Mouse (Mus musculus) heart, embryonic 16.5 days (tissue): ENCODE data around the gene Gm20388. TPM values are rescaled to one million over a fixed set of nuclear protein-coding genes. Genes with fewer than 3 reads are reported as not detected.

Source experiments
- ATAC-seq: fragments of 200-750 bp; cut with Nextera tagmentation; replicated peaks from 2 replicates; pipeline ENCODE4 v1.8.0; 2017; ENCODE audit warnings: moderate number of reproducible peaks; ENCODE audit not compliant: insufficient read depth, low FRiP score; ENCODE audit errors: extremely low read depth
- H3K27ac ChIP-seq: fragments of 300-500 bp; sonication (generic); 2 replicates; pipeline ENCODE4 v1.5.1; 2014; ENCODE audit warnings: mild to moderate bottlenecking, low read length, control low read depth, moderate library complexity
- H3K27me3 ChIP-seq: fragments of 300-500 bp; sonication (generic); 2 replicates; pipeline ENCODE4 v1.6.1; 2014; ENCODE audit warnings: low read length, mixed read lengths; ENCODE audit not compliant: control insufficient read depth, insufficient read depth
- H3K36me3 ChIP-seq: fragments of 300-500 bp; sonication (generic); 2 replicates; pipeline ENCODE4 v1.6.1; 2014; ENCODE audit not compliant: control insufficient read depth, insufficient read depth
- H3K4me1 ChIP-seq: fragments of 300-500 bp; sonication (generic); 2 replicates; pipeline ENCODE4 v1.6.1; 2014; ENCODE audit warnings: low read length, mixed read lengths; ENCODE audit not compliant: control insufficient read depth, insufficient read depth
- H3K4me2 ChIP-seq: fragments of 300-500 bp; sonication (generic); 2 replicates; pipeline ENCODE4 v1.6.1; 2014; ENCODE audit warnings: low read depth, mild to moderate bottlenecking, control low read depth, low read length
- H3K4me3 ChIP-seq: fragments of 300-500 bp; sonication (generic); 2 replicates; pipeline ENCODE4 v1.5.1; 2014; ENCODE audit warnings: mild to moderate bottlenecking, control low read depth, low read length
- H3K9ac ChIP-seq: fragments of 300-500 bp; sonication (generic); 2 replicates; pipeline ENCODE4 v1.6.1; 2014; ENCODE audit warnings: low read length, control low read depth
- H3K9me3 ChIP-seq: fragments of 300-500 bp; sonication (generic); replicated peaks from 2 replicates; pipeline ENCODE4 v1.6.1; 2016; ENCODE audit warnings: low read length; ENCODE audit not compliant: control insufficient read depth
- WGBS: fragments of 180-500 bp; shearing (Covaris S2); extraction: QIAGEN DNeasy Blood & Tissue Kit; methylation state at CpG from one replicate; pipeline ENCODE4 v1.1.7; 2014; 5-methylcytosine and 5-hydroxymethylcytosine counted together
- polyA plus RNA-seq: library from polyadenylated mRNA; unstranded; fragments of >200 nt; fragmentation: Nextera tagmentation; extraction: Ambion mirVana; gene quantifications from 2 replicates; pipeline ENCODE4 v1.2.1, GENCODE M21; 2015

Gene Gm20388
- polyA plus RNA-seq, 1 experiment from 2014 or later: 4.5 TPM

DNA sequence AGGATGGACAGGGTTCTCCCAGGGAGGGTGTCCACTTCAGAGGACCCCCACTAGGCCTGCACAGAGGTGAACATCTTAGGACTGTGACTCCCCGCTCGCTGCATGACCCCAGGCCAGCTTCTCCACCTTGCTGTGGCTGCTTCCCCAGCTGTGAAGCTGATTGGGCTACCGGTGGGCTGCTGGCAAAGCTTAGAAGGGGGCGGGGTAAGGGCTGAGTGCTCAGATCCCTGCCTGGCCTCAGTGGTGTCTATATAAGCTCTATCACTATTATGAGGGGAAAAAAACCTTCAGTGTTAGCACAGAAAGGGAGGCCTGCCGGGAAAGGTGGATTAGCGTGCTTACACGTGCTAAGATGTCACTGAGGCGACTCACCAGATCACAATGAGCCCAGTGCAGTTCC, 501.2 kb downstream of the Gm20388 start:
- Histone ChIP-seq H3K4me2 (no peak overlapping the region), H3K9me3 (no peaks in the 10 kb centered on the region), H3K36me3 (no peaks in the 10 kb centered on the region), H3K27me3 (no peaks in the 10 kb centered on the region), H3K27ac (no peak overlapping the region), H3K4me1 (peaks cover 20% of the 10 kb centered on the region), H3K9ac (no peak overlapping the region), H3K4me3 (no peak overlapping the region)
- WGBS: 51% methylated on average over 8 of the region's 8 CpGs
- no peak for ATAC-seq

DNA sequence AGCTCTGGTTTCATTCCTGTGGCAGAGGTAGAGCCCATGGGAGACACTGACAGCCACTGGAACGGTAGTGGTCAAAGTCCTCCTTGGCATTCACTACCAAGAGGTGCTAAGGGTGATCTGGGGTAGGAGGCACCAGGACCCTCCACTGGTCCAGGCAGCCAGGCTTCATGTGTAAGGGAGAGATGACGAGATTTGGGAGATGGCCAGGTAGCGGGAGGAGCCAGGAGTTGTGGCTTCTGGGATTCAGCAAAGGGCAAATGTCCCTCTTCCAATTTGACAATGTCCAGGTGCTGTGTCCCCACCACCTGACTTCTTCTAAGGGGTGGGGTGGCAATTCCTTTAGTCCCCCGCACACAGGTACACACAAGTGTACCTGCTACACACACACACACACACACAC, 501.7 kb downstream of the Gm20388 start:
- Histone ChIP-seq H3K4me1 (peaks cover 25% of the 10 kb centered on the region), H3K27ac (no peak overlapping the region), H3K9ac (no peak overlapping the region), H3K4me2 (no peak overlapping the region), H3K4me3 (no peak overlapping the region), H3K9me3 (no peaks in the 10 kb centered on the region), H3K36me3 (no peaks in the 10 kb centered on the region), H3K27me3 (no peaks in the 10 kb centered on the region)
- WGBS: 80% methylated on average over 4 of the region's 4 CpGs
- no peak for ATAC-seq

DNA sequence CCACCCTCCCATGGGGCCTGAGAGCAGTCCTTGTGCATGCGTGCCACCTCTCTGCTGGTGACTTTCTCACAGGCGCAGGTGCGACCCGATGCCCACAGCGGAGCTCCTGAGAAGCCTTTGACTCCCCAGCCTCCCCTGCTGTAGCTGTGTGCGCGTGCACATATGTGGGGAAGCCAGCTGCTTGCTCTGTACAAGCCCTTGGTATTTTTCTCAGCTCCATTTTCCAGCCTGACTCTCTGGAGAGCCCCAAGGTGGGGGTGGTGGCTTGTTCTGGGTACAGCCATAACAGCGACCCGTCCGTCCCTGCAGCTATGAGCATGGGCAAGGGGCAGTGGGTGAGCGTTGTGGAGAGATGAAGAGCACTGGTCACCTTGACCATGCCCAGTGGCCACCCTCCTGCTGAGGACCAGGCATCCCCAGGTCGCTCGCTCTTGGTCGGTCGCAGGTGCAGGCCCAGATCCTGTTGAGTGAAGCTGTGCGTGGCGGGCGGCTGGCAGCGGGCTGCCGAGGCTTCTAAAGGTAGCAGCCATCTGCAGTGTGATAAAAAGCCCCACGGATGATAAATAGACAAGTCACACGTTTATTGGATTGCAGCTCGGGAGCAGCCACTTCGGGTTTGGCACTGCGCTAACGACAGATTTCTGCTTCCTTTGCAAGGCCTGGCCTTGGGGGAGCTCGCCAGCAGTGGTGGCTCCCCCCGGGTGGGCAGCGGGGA, 502.4 kb downstream of the Gm20388 start:
- Histone ChIP-seq H3K4me2 (no peak overlapping the region), H3K27me3 (no peaks in the 10 kb centered on the region), H3K4me1 (peaks cover 25% of the 10 kb centered on the region), H3K9ac (no peak overlapping the region), H3K4me3 (no peak overlapping the region), H3K9me3 (no peaks in the 10 kb centered on the region), H3K36me3 (no peaks in the 10 kb centered on the region), H3K27ac (peak overlapping the region; percentile 58; the same call in 1 of the 2 replicates)
- 75% methylated on average over 29 of the region's 29 CpGs for WGBS
- 0 out of 2 replicates have a peak, but pooled peaks have one; percentile 6 for ATAC-seq

- Histone ChIP-seq H3K4me1 (peaks cover 24% of the 10 kb centered on the region), H3K4me3 (no peak overlapping the region), H3K4me2 (no peak overlapping the region), H3K9ac (no peak overlapping the region), H3K9me3 (no peaks in the 10 kb centered on the region), H3K27ac (peak overlapping the region; percentile 34; the same call in 1 of the 2 replicates), H3K36me3 (no peaks in the 10 kb centered on the region), H3K27me3 (no peaks in the 10 kb centered on the region)
- 72% methylated on average over 6 of the region's 6 CpGs for WGBS
- no peak for ATAC-seq
Observed at GRCm38 (mm10) chr8:120413626-120413988, 503.0 kb downstream of the Gm20388 start.

GRCm38 (mm10) chr8:120414216-120414615, 503.6 kb downstream of the Gm20388 start:
- no peak overlapping the region for H3K9ac ChIP-seq
- H3K4me2 ChIP-seq: no peak overlapping the region
- H3K27me3 ChIP-seq: no peaks in the 10 kb centered on the region
- no peaks in the 10 kb centered on the region for H3K36me3 ChIP-seq
- no peak overlapping the region for H3K4me3 ChIP-seq
- H3K27ac ChIP-seq: no peak overlapping the region
- no peak for ATAC-seq
- peaks cover 21% of the 10 kb centered on the region for H3K4me1 ChIP-seq
- no peaks in the 10 kb centered on the region for H3K9me3 ChIP-seq
- 85% methylated on average over 4 of the region's 4 CpGs for WGBS

DNA sequence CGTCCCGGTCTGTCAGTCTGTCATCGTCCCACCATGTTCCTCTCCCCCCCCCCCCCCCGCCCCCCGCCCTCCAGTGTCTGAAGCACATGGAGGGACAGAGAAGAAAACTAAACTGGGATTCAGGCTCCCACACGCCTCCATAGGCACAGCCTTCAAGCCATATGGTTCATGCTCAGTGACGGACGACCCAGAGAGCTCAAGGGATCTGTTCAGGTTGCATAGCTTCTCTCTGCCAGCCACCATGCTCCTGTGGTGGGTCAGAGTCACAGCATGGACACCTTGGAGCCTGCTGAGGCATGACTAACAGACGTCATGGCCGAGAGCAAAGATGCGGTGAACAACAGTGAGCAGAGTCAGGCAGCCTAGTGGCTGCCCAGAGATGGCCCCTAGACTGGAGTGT, 504.8 kb downstream of the Gm20388 start:
- H3K4me1 ChIP-seq: peaks cover 26% of the 10 kb centered on the region
- no peaks in the 10 kb centered on the region for H3K9me3 ChIP-seq
- no peak overlapping the region for H3K4me3 ChIP-seq
- ATAC-seq: no peak
- peak overlapping the region; percentile 78 for H3K27ac ChIP-seq
- no peak overlapping the region for H3K9ac ChIP-seq
- H3K36me3 ChIP-seq: no peaks in the 10 kb centered on the region
- H3K27me3 ChIP-seq: no peaks in the 10 kb centered on the region
- 82% methylated on average over 9 of the region's 11 CpGs for WGBS
- H3K4me2 ChIP-seq: no peak overlapping the region

DNA sequence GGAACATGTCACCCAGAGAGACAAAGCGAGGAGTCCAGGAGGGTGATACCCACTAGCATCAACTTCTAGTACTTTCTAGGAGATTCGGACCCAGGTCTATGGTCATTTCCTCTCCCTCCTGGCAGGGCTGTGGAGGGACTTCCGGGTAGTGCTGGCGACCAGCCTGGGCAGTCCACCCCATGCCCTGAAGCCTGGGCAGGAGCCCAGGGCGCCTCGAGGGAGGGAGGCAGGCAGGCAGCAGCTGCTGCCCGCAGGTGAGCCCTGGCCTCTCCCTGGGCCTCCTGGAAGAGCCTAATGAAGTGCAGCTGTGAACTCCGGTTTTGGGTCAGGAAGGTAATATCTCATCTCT, 505.5 kb downstream of the Gm20388 start:
- Histone ChIP-seq H3K36me3 (no peaks in the 10 kb centered on the region), H3K27ac (peak overlapping the region; percentile 78), H3K4me1 (peaks cover 29% of the 10 kb centered on the region), H3K9ac (peak overlapping the region; percentile 67), H3K4me3 (peak overlapping the region; percentile 13), H3K27me3 (no peaks in the 10 kb centered on the region), H3K9me3 (no peaks in the 10 kb centered on the region), H3K4me2 (peak overlapping the region; percentile 51)
- ATAC-seq: no peak
- WGBS: 38% methylated on average over 8 of the region's 8 CpGs

DNA sequence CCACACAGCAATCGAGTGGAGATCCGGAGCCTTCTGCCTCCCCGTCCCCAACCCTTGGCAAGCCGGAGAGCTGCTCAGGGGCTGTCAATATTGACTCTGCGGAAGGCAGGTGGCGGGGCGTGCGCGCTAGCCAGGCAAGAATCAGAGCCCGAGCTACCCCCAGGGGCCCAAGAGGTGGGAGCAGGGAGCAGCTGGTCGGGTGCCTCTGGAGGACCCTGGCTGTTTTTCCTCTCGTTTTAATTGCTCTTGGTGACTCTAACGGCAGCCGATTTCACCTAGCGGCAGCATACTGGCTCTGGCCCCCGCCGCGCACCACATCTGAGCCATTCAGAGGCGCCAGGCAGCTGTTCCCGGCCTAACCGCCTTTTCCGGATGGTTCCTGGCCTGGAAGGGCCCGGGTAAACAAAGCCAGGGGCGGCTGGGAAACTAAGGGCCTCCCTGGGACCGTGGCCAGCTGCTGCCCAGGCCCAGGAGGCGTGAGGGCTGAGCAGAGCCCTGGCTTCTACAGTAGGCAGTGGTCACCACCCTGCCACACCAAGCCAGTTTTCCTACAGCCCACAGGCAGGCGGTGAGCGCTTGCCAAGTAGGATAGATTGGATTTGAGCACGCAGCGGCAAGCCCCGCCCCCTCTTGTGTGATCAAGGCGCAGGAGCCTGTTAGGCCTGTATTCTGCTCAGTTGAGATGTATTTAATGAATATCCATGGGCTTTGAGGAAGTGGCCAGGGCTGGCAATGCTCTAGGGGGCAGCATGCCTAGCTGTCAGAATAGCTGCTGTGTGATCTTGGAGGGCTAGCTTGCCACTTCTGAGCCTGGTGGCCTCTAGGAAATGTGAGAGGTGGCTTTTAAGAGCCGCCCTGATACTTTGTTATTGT, 506.1 kb downstream of the Gm20388 start:
- peak overlapping the region; percentile 67 for H3K9ac ChIP-seq
- ATAC-seq: peak; percentile 80
- H3K4me2 ChIP-seq: peak overlapping the region; percentile 51
- H3K4me1 ChIP-seq: peaks cover 35% of the 10 kb centered on the region
- H3K36me3 ChIP-seq: no peaks in the 10 kb centered on the region
- H3K27ac ChIP-seq: peak overlapping the region; percentile 78
- H3K27me3 ChIP-seq: no peaks in the 10 kb centered on the region
- H3K9me3 ChIP-seq: no peaks in the 10 kb centered on the region
- peak overlapping the region; percentile 13 for H3K4me3 ChIP-seq
- WGBS: 9% methylated on average over 33 of the region's 33 CpGs

DNA sequence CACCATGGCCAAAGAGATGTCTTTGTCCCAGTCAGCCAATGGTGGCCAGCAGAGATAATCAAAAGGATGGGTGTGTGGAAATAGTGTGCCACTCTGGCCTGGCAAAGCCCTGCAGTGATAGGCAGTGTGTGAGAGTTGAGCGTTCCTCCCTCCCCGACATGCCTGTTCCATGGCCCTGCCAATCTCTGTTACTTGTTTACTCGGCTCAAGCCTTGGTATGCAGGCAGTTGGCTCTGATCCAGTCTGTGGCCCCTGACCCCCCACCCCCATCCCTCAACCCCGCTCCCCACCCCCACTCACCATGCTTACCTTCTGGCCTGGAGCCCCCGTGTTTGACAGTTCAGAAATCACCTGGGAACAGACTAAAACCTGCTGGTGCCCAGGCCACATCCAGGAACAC, 507.5 kb downstream of the Gm20388 start:
- H3K9ac ChIP-seq: no peak overlapping the region
- no peak for ATAC-seq
- 72% methylated on average over 5 of the region's 5 CpGs for WGBS

More for the DNA sequence above, 507.5 kb downstream of the Gm20388 start:
- Histone ChIP-seq H3K36me3 (no peaks in the 10 kb centered on the region), H3K9me3 (no peaks in the 10 kb centered on the region), H3K4me2 (no peak overlapping the region), H3K27me3 (no peaks in the 10 kb centered on the region), H3K27ac (no peak overlapping the region), H3K4me1 (peaks cover 34% of the 10 kb centered on the region), H3K4me3 (no peak overlapping the region)
